In the genomic region with DNA sequence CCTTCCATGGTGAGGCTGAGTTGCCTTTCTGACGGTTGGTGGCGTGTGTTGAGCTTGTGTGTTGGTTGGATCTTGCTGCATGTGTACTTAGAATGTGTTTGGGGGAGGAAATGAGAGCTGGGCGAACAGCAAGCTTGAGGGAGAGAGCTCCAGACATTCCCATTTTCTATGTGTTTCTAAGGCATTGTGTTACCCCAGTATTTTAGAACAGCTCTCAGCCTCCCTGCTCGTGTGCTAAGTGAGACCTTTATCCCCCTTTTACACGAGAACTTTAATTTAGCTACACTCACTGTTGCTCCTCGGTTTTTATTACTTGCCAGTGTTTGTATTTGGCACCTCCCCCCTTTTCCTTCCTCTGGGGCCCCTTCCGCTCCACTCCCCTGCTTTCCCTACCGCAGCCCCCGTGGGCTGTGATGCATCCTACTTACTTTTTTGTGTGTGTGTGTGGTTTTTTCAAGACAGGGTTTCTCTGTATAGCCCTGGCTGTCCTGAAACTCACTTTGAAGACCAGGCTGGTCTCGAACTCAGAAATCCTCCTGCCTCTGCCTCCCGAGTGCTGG, we compare ENCODE assay signal across 19 mouse cellular contexts. TPM values are rescaled to one million over a fixed set of nuclear protein-coding genes. Genes with fewer than 3 reads are reported as not detected.
DNase-seq lines count a peak whose midpoint lies in the region; ATAC-seq and TF ChIP-seq lines count a peak whose summit lies in the region.
"Had no signal": no experiment of that assay in that cellular context is flagged by ENCODE, and none has a peak within 500 bp of the region (broad histone marks: within the 10 kb centered on the region; RNA-seq: fewer than 3 reads in every experiment).

No protein-coding gene starts in this region.

- no peak overlapping the region for H3K27ac ChIP-seq in kidney, embryonic 16.5 days (ENCODE audit: low read length)
- H3K27ac ChIP-seq in bone marrow, adult 2 months (ENCODE audit: control insufficient read depth, insufficient read depth, low read depth, low read length, poor library complexity) = peak overlapping the region; percentile 29; the same call in 1 of the 2 replicates
- H3K27ac ChIP-seq in liver, postnatal 0 days (ENCODE audit: low read depth) = peak overlapping the region; percentile 34; the same call in 1 of the 2 replicates
- no peak overlapping the region for H3K27ac ChIP-seq in forebrain, embryonic 14.5 days (ENCODE audit: low read depth, low read length)
- H3K27ac ChIP-seq: embryonic facial prominence, embryonic 15.5 days; forebrain, embryonic 13.5 days; hindbrain, embryonic 10.5 days; midbrain, embryonic 13.5 days; neural tube, embryonic 13.5 days had no signal

- H3K9me3 ChIP-seq in kidney, embryonic 16.5 days (ENCODE audit: low read length) = no peaks in the 10 kb centered on the region
- H3K9me3 ChIP-seq in liver, postnatal 0 days (ENCODE audit: low read length) = no peaks in the 10 kb centered on the region
- no peaks in the 10 kb centered on the region for H3K9me3 ChIP-seq in forebrain, embryonic 14.5 days (replicated peaks; ENCODE audit: control insufficient read depth, low read length)
- H3K9me3 ChIP-seq: embryonic facial prominence, embryonic 15.5 days; forebrain, embryonic 13.5 days; hindbrain, embryonic 10.5 days; midbrain, embryonic 13.5 days; neural tube, embryonic 13.5 days had no signal

- TF ChIP-seq POLR2A in bone marrow, adult 2 months (IDR thresholded peaks at IDR 0.05; ENCODE audit: borderline replicate concordance, control insufficient read depth, low read depth, low read length) = no peak

- no peak for DNase-seq in kidney, postnatal 10 days
- DNase-seq in liver, postnatal 0 days = no peak
- DNase-seq in thymus, postnatal 14 days = peak; percentile 68
- DNase-seq in lung, postnatal 10 days = no peak
- DNase-seq in forebrain, embryonic 14.5 days (ENCODE audit: low spot score) = no peak
- DNase-seq: adrenal gland, postnatal 14 days; kidney, adult 11 months; layer of hippocampus, adult 9-11 months; lung, embryonic 14.5 days; retina, postnatal 1 day had no signal

- no peak overlapping the region for H3K4me2 ChIP-seq in kidney, embryonic 16.5 days (replicated peaks; ENCODE audit: low read depth, low read length)
- H3K4me2 ChIP-seq in liver, postnatal 0 days (ENCODE audit: low read depth, low read length) = no peak overlapping the region
- no peak overlapping the region for H3K4me2 ChIP-seq in forebrain, embryonic 14.5 days (ENCODE audit: low read length)
- H3K4me2 ChIP-seq: embryonic facial prominence, embryonic 15.5 days; forebrain, embryonic 13.5 days; lung, embryonic 14.5 days; midbrain, embryonic 13.5 days; neural tube, embryonic 13.5 days had no signal

- no peak for TF ChIP-seq CTCF in bone marrow, adult 2 months (IDR thresholded peaks at IDR 0.05; ENCODE audit: control insufficient read depth, insufficient read depth, low read length)
- TF ChIP-seq CTCF in liver, postnatal 0 days (IDR thresholded peaks at IDR 0.05; ENCODE audit: low read depth) = no peak

- WGBS in kidney, embryonic 16.5 days = 30% methylated on average over 11 of the region's 11 CpGs
- 6% methylated on average over 11 of the region's 11 CpGs for WGBS in bone marrow, adult 2 months
- 30% methylated on average over 11 of the region's 11 CpGs for WGBS in liver, postnatal 0 days (ENCODE audit: insufficient replicate concordance)
- 89% methylated on average over 11 of the region's 11 CpGs for WGBS in forebrain, embryonic 14.5 days

- no peak overlapping the region for H3K4me3 ChIP-seq in kidney, embryonic 16.5 days (ENCODE audit: low read length)
- no peak overlapping the region for H3K4me3 ChIP-seq in bone marrow, adult 2 months (replicated peaks; ENCODE audit: control insufficient read depth, low read depth, low read length)
- H3K4me3 ChIP-seq in liver, postnatal 0 days (ENCODE audit: low read depth, low read length) = no peak overlapping the region
- H3K4me3 ChIP-seq in forebrain, embryonic 14.5 days (ENCODE audit: low read depth, low read length) = no peak overlapping the region
- H3K4me3 ChIP-seq: embryonic facial prominence, embryonic 15.5 days; forebrain, embryonic 13.5 days; hindbrain, embryonic 10.5 days; midbrain, embryonic 13.5 days; neural tube, embryonic 13.5 days had no signal

- no peak overlapping the region for H3K9ac ChIP-seq in kidney, embryonic 16.5 days (replicated peaks; ENCODE audit: low read length)
- H3K9ac ChIP-seq in liver, postnatal 0 days (replicated peaks) = no peak overlapping the region
- H3K9ac ChIP-seq in forebrain, embryonic 14.5 days (ENCODE audit: low read length) = no peak overlapping the region
- H3K9ac ChIP-seq: embryonic facial prominence, embryonic 15.5 days; forebrain, embryonic 13.5 days; lung, embryonic 14.5 days; midbrain, embryonic 13.5 days; neural tube, embryonic 13.5 days had no signal

- ATAC-seq in kidney, embryonic 16.5 days (ENCODE audit: low FRiP score, low TSS enrichment) = peak; percentile 52; the same call in 1 of the 2 replicates
- ATAC-seq in liver, postnatal 0 days = no peak
- no peak for ATAC-seq in megakaryocyte-erythroid progenitor cell, adult 5-6 weeks (replicated peaks; ENCODE audit: low FRiP score, low TSS enrichment, poor library complexity, severe bottlenecking)
- no peak for ATAC-seq in forebrain, embryonic 14.5 days
- ATAC-seq: forebrain, embryonic 13.5 days; midbrain, embryonic 13.5 days had no signal

- H3K4me1 ChIP-seq in kidney, embryonic 16.5 days (ENCODE audit: insufficient read depth, low read length) = peaks cover 4% of the 10 kb centered on the region; the same call in 1 of the 2 replicates
- peaks cover 13% of the 10 kb centered on the region for H3K4me1 ChIP-seq in bone marrow, adult 2 months (ENCODE audit: control insufficient read depth, insufficient read depth, low read length)
- H3K4me1 ChIP-seq in liver, postnatal 0 days (ENCODE audit: insufficient read depth) = peaks cover 10% of the 10 kb centered on the region; the same call in 1 of the 2 replicates
- H3K4me1 ChIP-seq in forebrain, embryonic 14.5 days (ENCODE audit: control insufficient read depth, insufficient read depth, low read length) = no peaks in the 10 kb centered on the region
- H3K4me1 ChIP-seq: forebrain, embryonic 13.5 days; neural tube, embryonic 13.5 days had no signal

- no peaks in the 10 kb centered on the region for H3K36me3 ChIP-seq in kidney, embryonic 16.5 days (ENCODE audit: insufficient read depth, low read length)
- no peaks in the 10 kb centered on the region for H3K36me3 ChIP-seq in liver, postnatal 0 days (replicated peaks; ENCODE audit: insufficient read depth, low read length)
- H3K36me3 ChIP-seq in forebrain, embryonic 14.5 days (ENCODE audit: control insufficient read depth, insufficient read depth, low read length) = no peaks in the 10 kb centered on the region
- H3K36me3 ChIP-seq: embryonic facial prominence, embryonic 15.5 days; hindbrain, embryonic 10.5 days; midbrain, embryonic 13.5 days; neural tube, embryonic 13.5 days had no signal

- no peak for TF ChIP-seq EP300 in liver, postnatal 0 days (IDR thresholded peaks at IDR 0.05; ENCODE audit: low read depth)

- H3K27me3 ChIP-seq in kidney, embryonic 16.5 days (ENCODE audit: insufficient read depth, low read length) = no peaks in the 10 kb centered on the region
- H3K27me3 ChIP-seq in liver, postnatal 0 days (ENCODE audit: insufficient read depth, low read length) = no peaks in the 10 kb centered on the region
- no peaks in the 10 kb centered on the region for H3K27me3 ChIP-seq in forebrain, embryonic 14.5 days (replicated peaks; ENCODE audit: control insufficient read depth, insufficient read depth, low read length)
- H3K27me3 ChIP-seq: embryonic facial prominence, embryonic 15.5 days; forebrain, embryonic 13.5 days; midbrain, embryonic 13.5 days; neural tube, embryonic 13.5 days; Patski had no signal

RNA-seq across cellular contexts. Expression of gene Bach1, which starts 44.6 kb away (rescaled TPM):
- 12.0 and 12.5 TPM in 2 replicates for polyA plus RNA-seq in kidney, embryonic 16.5 days (2015; fragmentation: Nextera tagmentation; extraction: Ambion mirVana)
- 7.0 and 14.9 TPM in 2 replicates for polyA plus RNA-seq in bone marrow, adult 2 months (2011; ENCODE audit: insufficient read depth, insufficient read length, low replicate concordance, missing spikeins)
- polyA plus RNA-seq in liver, postnatal 0 days (2015; fragmentation: Nextera tagmentation; extraction: Ambion mirVana) = 5.4 and 5.9 TPM in 2 replicates
- total RNA-seq in megakaryocyte-erythroid progenitor cell, adult 5-6 weeks (2014; fragmentation: Nextera tagmentation) = 16.2 and 16.8 TPM in 2 replicates
- total RNA-seq in megakaryocyte-erythroid progenitor cell, adult 5-6 weeks (2017) = 27.1 and 40.1 TPM in 2 replicates
- 17.2 and 25.0 TPM in 2 replicates for polyA plus RNA-seq in forebrain, embryonic 14.5 days (2014; fragmentation: Nextera tagmentation; extraction: Ambion mirVana)

Comparison
In these comparisons a context has a peak if more than half of its experiments do, and no peak if none do; other contexts are left out.
1. H3K27ac ChIP-seq: peak in bone marrow, adult 2 months (single experiment) and liver, postnatal 0 days (single experiment); none in kidney, embryonic 16.5 days (single experiment) and forebrain, embryonic 14.5 days (single experiment).